Mouse (Mus musculus) midbrain, postnatal 0 days (tissue): ENCODE data around the gene Ap3b1. TPM values are rescaled to one million over a fixed set of nuclear protein-coding genes. Genes with fewer than 3 reads are reported as not detected.
A peak's percentile ranks its signal among the peaks of the same experiment; 100 is the strongest.
"Not testable (repeated sequence)": the region's sequence is repeated elsewhere in the genome, so short reads cannot be mapped to it uniquely, and the experiment has no call there.

ENCODE experiments used
- ATAC-seq: fragments of 200-750 bp; cut with Nextera tagmentation; 2 replicates; pipeline ENCODE4 v1.8.0; 2017; ENCODE audit warnings: moderate number of reproducible peaks, mild to moderate bottlenecking, moderate TSS enrichment, moderate library complexity; ENCODE audit not compliant: low FRiP score
- DNase-seq: peaks from one replicate; pipeline ENCODE4 v3.0.0-alpha.2; 2015; ENCODE audit warnings: low spot score
- H3K27ac ChIP-seq: fragments of 300-500 bp; sonication (generic); 2 replicates; pipeline ENCODE4 v1.5.1; 2014; ENCODE audit warnings: low read depth, mild to moderate bottlenecking, low read length, mixed read lengths
- H3K27me3 ChIP-seq: fragments of 300-500 bp; sonication (generic); 2 replicates; pipeline ENCODE4 v1.6.1; 2014; ENCODE audit warnings: low read length, control low read depth, mixed read lengths; ENCODE audit not compliant: insufficient read depth
- H3K36me3 ChIP-seq: fragments of 300-500 bp; sonication (generic); 2 replicates; pipeline ENCODE4 v1.6.1; 2014; ENCODE audit warnings: low read length, control low read depth, mixed read lengths; ENCODE audit not compliant: insufficient read depth
- H3K4me1 ChIP-seq: fragments of 300-500 bp; sonication (generic); 2 replicates; pipeline ENCODE4 v1.6.1; 2014; ENCODE audit warnings: mild to moderate bottlenecking, control low read depth, antibody characterized with exemption, low read length, mixed read lengths; ENCODE audit not compliant: insufficient read depth
- H3K4me2 ChIP-seq: fragments of 300-500 bp; sonication (generic); 2 replicates; pipeline ENCODE4 v1.6.1; 2014; ENCODE audit warnings: low read depth, mild to moderate bottlenecking, low read length, mixed read lengths; ENCODE audit not compliant: poor library complexity, severe bottlenecking
- H3K4me3 ChIP-seq: fragments of 300-500 bp; sonication (generic); 2 replicates; pipeline ENCODE4 v1.5.1; 2014; ENCODE audit warnings: low read depth, mild to moderate bottlenecking, low read length, moderate library complexity
- H3K9ac ChIP-seq: fragments of 300-500 bp; sonication (generic); replicated peaks from 2 replicates; pipeline ENCODE4 v1.6.1; 2014; ENCODE audit warnings: mild to moderate bottlenecking, low read length, moderate library complexity, mixed read lengths; ENCODE audit not compliant: poor library complexity, severe bottlenecking
- H3K9me3 ChIP-seq: fragments of 300-500 bp; sonication (generic); 2 replicates; pipeline ENCODE4 v1.6.1; 2016; ENCODE audit warnings: low read length, control low read depth
- CTCF ChIP-seq: IDR thresholded peaks from 2 replicates; pipeline ENCODE4 v1.5.1; 2016; ENCODE audit warnings: antibody characterized with exemption, mild to moderate bottlenecking
- WGBS: fragments of 180-500 bp; shearing (Covaris S2); extraction: QIAGEN DNeasy Blood & Tissue Kit; methylation state at CpG from one replicate; pipeline ENCODE4 v1.1.7; 2014; 5-methylcytosine and 5-hydroxymethylcytosine counted together
- polyA plus RNA-seq: library from polyadenylated mRNA; unstranded; fragments of >200 nt; fragmentation: Nextera tagmentation; extraction: Ambion mirVana; gene quantifications from 2 replicates; pipeline ENCODE4 v1.2.1, GENCODE M21; 2015
- total RNA-seq: library from RNA; depleted of rRNA; stranded (reverse); fragments of >200 nt; gene quantifications from 2 replicates; pipeline ENCODE4 v1.2.3, GENCODE M21; 2014

Ap3b1 gene
- total and polyA plus RNA-seq, 2 experiments from 2014 or later: 21.1 to 21.5 TPM

- H3K36me3 ChIP-seq: no peaks in the 10 kb centered on the region
- WGBS: 90% methylated on average over 3 of the region's 3 CpGs
- H3K4me3 ChIP-seq: no peak overlapping the region
- H3K4me1 ChIP-seq: 0 out of 2 replicates have a peak, but pooled peaks cover 4% of the 10 kb centered on the region
- no peak for DNase-seq
- no peak for TF ChIP-seq CTCF
- H3K27ac ChIP-seq: no peak overlapping the region
- no peaks in the 10 kb centered on the region for H3K9me3 ChIP-seq
- H3K9ac ChIP-seq: no peak overlapping the region
- H3K4me2 ChIP-seq: no peak overlapping the region
- H3K27me3 ChIP-seq: no peaks in the 10 kb centered on the region
- ATAC-seq: no peak
Observed at GRCm38 (mm10) chr13:94354584-94354983, 4.2 kb upstream of the Ap3b1 start.

GRCm38 (mm10) chr13:94358101-94358400 lies 709 bp upstream of the Ap3b1 start:
- Histone ChIP-seq H3K36me3 (no peaks in the 10 kb centered on the region), H3K4me1 (0 out of 2 replicates have a peak, but pooled peaks cover 4% of the 10 kb centered on the region), H3K9me3 (no peaks in the 10 kb centered on the region), H3K4me2 (peak overlapping the region; percentile 81), H3K9ac (peak overlapping the region; percentile 74), H3K27ac (peak overlapping the region; percentile 79), H3K27me3 (no peaks in the 10 kb centered on the region), H3K4me3 (peak overlapping the region; percentile 86)
- 2% methylated on average over 9 of the region's 9 CpGs for WGBS
- DNase-seq (no peak), ATAC-seq (0 out of 2 replicates have a peak, but pooled peaks have one; percentile 19)
- TF ChIP-seq CTCF: no peak

- Histone ChIP-seq H3K4me1 (0 out of 2 replicates have a peak, but pooled peaks cover 4% of the 10 kb centered on the region), H3K27ac (peak overlapping the region; percentile 79; the same call in 1 of the 2 replicates), H3K9ac (peak overlapping the region; percentile 74), H3K9me3 (no peaks in the 10 kb centered on the region), H3K4me3 (peak overlapping the region; percentile 86), H3K4me2 (peak overlapping the region; percentile 81), H3K36me3 (no peaks in the 10 kb centered on the region), H3K27me3 (no peaks in the 10 kb centered on the region)
- no peak for TF ChIP-seq CTCF
- ATAC-seq: no peak
- 21% methylated on average over 23 of the region's 25 CpGs for WGBS
- DNase-seq: no peak
Observed at GRCm38 (mm10) chr13:94359282-94359920, 641 bp downstream of the Ap3b1 start.

GRCm38 (mm10) chr13:94361013-94361580 lies 2.3 kb downstream of the Ap3b1 start:
- H3K4me2 ChIP-seq, H3K27me3 ChIP-seq, H3K36me3 ChIP-seq, H3K4me3 ChIP-seq, ATAC-seq, H3K9ac ChIP-seq, DNase-seq, H3K4me1 ChIP-seq, H3K27ac ChIP-seq, H3K9me3 ChIP-seq: not testable (repeated sequence)
- 91% methylated on average over 10 of the region's 10 CpGs for WGBS

- Histone ChIP-seq H3K4me2 (no peak overlapping the region), H3K27me3 (no peaks in the 10 kb centered on the region), H3K36me3 (no peaks in the 10 kb centered on the region), H3K27ac (no peak overlapping the region), H3K4me1 (no peaks in the 10 kb centered on the region), H3K9me3 (no peaks in the 10 kb centered on the region), H3K4me3 (no peak overlapping the region), H3K9ac (no peak overlapping the region)
- 83% methylated on average over 2 of the region's 2 CpGs for WGBS
- no peak for TF ChIP-seq CTCF
- no peak for DNase-seq
- no peak for ATAC-seq
Observed at GRCm38 (mm10) chr13:94364336-94364735, 5.6 kb downstream of the Ap3b1 start.

- no peaks in the 10 kb centered on the region for H3K36me3 ChIP-seq
- H3K4me1 ChIP-seq: no peaks in the 10 kb centered on the region
- ATAC-seq (no peak), DNase-seq (no peak)
- no peak for TF ChIP-seq CTCF
- H3K27me3 ChIP-seq: no peaks in the 10 kb centered on the region
- H3K4me3 ChIP-seq: no peak overlapping the region
- 87% methylated on average over 13 of the region's 13 CpGs for WGBS
- no peaks in the 10 kb centered on the region for H3K9me3 ChIP-seq
- H3K9ac ChIP-seq: no peak overlapping the region
- no peak overlapping the region for H3K4me2 ChIP-seq
- H3K27ac ChIP-seq: no peak overlapping the region
Observed at GRCm38 (mm10) chr13:94365108-94365907, 6.5 kb downstream of the Ap3b1 start.
